Mouse (Mus musculus) brown adipose tissue, adult 24 weeks (tissue): Measurements from ENCODE around the gene Prkch. TPM values are rescaled to one million over a fixed set of nuclear protein-coding genes. Genes with fewer than 3 reads are reported as not detected.

Source experiments
- H3K27ac ChIP-seq: fragments of 200-500 bp; replicated peaks from 2 replicates; pipeline ENCODE4 v1.5.1; 2012; ENCODE audit warnings: low read depth, mild to moderate bottlenecking, low read length
- H3K4me1 ChIP-seq: fragments of 200-500 bp; 2 replicates; pipeline ENCODE4 v1.6.1; 2012; ENCODE audit warnings: low read length, mixed read lengths; ENCODE audit not compliant: control insufficient read depth, insufficient read depth, insufficient read length
- H3K4me3 ChIP-seq: fragments of 200-500 bp; 2 replicates; pipeline ENCODE4 v1.5.1; 2012; ENCODE audit warnings: low read depth, mild to moderate bottlenecking, low read length, moderate library complexity; ENCODE audit not compliant: insufficient read depth
- polyA plus RNA-seq: library from polyadenylated mRNA; stranded (reverse); fragments of >200 nt; gene quantifications from 2 replicates; pipeline ENCODE4 v1.2.4, GENCODE M21; 2012; ENCODE audit not compliant: missing spikeins, insufficient read depth, insufficient read length

The Prkch gene
- polyA plus RNA-seq, 1 experiment = 2.7 TPM

GRCm38 (mm10) chr12:73821176-73821575 lies 236.6 kb downstream of the Prkch start:
- no peaks in the 10 kb centered on the region for H3K4me1 ChIP-seq
- H3K27ac ChIP-seq = no peak overlapping the region
- no peak overlapping the region for H3K4me3 ChIP-seq

DNA sequence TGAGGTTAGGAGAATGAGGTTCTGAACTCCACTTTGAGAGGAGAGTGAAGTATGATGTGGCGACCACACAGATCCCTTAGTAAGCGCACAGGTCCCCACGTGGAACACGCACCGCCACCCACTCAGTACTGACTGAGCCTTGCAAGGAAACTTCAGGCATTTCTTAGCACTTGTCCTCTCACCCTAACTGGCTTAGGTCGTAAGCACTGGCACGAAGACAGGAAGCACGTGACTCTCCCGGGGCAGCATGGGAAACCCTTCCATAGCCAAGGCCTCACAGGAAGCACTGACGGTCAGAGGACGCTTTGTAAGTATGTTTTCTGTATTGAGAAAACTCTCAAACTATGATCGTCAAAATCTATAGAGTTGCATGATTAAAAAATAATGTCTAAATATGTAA lies 237.7 kb downstream of the Prkch start:
- no peak overlapping the region for H3K27ac ChIP-seq
- no peak overlapping the region for H3K4me3 ChIP-seq
- no peaks in the 10 kb centered on the region for H3K4me1 ChIP-seq

- Histone ChIP-seq H3K27ac (no peak overlapping the region), H3K4me3 (no peak overlapping the region), H3K4me1 (no peaks in the 10 kb centered on the region)
Measured at GRCm38 (mm10) chr12:73824828-73825227, 240.2 kb downstream of the Prkch start.

Other genes with a start within 250 kb of the Prkch start
- gene Tmem30b, start 38.4 kb upstream of the Prkch start, polyA plus RNA-seq = 0.55 TPM in 1 of 2 replicates, not detected in the other